Mouse (Mus musculus) testis, adult 2 months (tissue): ENCODE data around the gene Fbxo8.

ENCODE experiments used
- CTCF ChIP-seq: fragments of 200-500 bp; IDR thresholded peaks from 2 replicates; pipeline ENCODE4 v1.5.1; 2012; ENCODE audit warnings: low read depth, mild to moderate bottlenecking, inconsistent platforms, low read length, moderate library complexity; ENCODE audit not compliant: control insufficient read depth, insufficient read depth, insufficient replicate concordance
- POLR2A ChIP-seq: fragments of 200-500 bp; IDR thresholded peaks from 2 replicates; pipeline ENCODE4 v1.6.1; 2012; ENCODE audit warnings: low read depth, mild to moderate bottlenecking, inconsistent platforms, low read length, moderate library complexity; ENCODE audit not compliant: control insufficient read depth

DNA sequence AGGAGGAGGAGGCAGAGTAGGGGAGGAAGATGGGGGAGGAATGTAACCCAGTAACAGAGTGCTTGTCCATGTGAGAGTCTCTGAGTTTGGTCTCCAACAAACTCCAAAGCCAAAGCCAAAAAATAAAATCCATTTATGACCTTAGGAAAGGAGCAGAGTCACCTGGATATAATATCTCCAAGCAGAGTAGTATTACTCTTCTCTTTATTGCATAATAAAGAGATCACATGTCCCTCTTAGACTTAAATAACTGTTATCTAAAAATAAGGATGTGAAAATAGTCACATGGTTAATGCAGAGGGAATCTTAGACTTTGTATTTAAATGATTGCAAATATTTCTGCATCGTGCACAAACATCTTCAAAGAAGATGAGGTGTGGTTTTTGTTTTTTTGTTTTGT lies 63.3 kb downstream of the Fbxo8 start:
- no peak for TF ChIP-seq POLR2A
- no peak for TF ChIP-seq CTCF
